Mouse (Mus musculus) adipocyte (in vitro differentiated cells): Measurements from ENCODE around the gene Plekhj1.

Source experiments
- DNase-seq: peaks from one replicate; pipeline ENCODE4 v3.0.0-alpha.2; 2016; ENCODE audit warnings: low spot score

The Plekhj1 gene

DNA sequence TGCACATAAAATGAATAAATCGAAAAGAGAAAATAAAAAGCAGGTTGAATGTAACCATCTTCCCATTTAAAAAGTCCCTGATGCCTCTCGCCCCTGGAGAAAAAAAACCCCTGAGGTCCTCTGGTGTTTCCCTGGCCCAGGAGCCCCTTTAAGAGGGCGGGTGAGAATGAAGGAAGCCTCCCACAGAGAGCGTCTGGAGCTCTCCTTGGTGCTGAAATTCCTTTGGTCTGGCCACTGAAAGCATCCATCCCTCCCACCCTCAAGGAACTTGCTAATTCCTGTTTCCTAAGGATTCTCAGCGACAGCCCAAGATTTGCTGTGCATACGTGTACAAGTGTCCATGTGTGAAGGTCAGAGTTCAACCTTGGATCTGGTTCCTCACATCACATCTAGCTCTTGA lies 49.8 kb downstream of the Plekhj1 start:
- DNase-seq, result peak; percentile 89

DNA sequence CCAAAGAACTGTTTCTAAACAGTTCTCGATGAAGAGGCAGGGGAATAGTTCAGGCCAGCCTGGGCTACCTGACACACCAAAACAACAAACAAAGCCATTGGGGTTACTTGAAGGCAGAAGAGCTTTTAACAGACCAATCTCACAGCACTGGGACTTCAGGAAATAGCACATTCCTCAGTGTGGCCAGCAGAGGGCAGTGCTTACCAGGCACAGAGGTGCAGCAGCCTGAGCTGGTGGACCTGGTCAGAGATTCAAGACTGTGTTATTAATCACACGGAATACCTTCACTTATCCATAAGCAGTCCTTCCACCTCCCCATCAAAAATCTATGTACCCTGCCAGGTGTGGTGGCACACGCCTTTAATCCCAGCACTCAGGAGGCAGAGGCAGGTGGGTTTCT lies 51.0 kb downstream of the Plekhj1 start:
- DNase-seq, result peak; percentile 84
